Mouse (Mus musculus) MEL (cell line): ENCODE measurements around the gene Ctnna2.

Source experiments
- CTCF ChIP-seq, 3 experiments: IDR thresholded peaks in 2 of 3; conservative IDR thresholded peaks in 1 of 3; 2 replicates each; pipeline ENCODE4 v1.5.1; 2011 to 2012; ENCODE audit warnings: low read length in 3 of 3, low read depth in 2 of 3, mild to moderate bottlenecking in 2 of 3, improper control_type of control experiment in 1 of 3, inconsistent platforms in 1 of 3, mixed read lengths in 1 of 3, moderate library complexity in 1 of 3; ENCODE audit not compliant: control insufficient read depth in 1 of 3, insufficient read depth in 1 of 3, poor library complexity in 1 of 3, severe bottlenecking in 1 of 3
- E2F4 ChIP-seq: IDR thresholded peaks from 2 replicates; pipeline ENCODE4 v1.6.1; 2011; ENCODE audit warnings: low read depth, low read length, improper control_type of control experiment, borderline replicate concordance
- EP300 ChIP-seq, 2 experiments: IDR thresholded peaks; 2 replicates each; pipeline ENCODE4 v1.6.1; 2011; ENCODE audit warnings: improper control_type of control experiment in 2 of 2, low read length in 2 of 2, low read depth in 1 of 2, mild to moderate bottlenecking in 1 of 2
- MAFK ChIP-seq: IDR thresholded peaks from 2 replicates; pipeline ENCODE4 v1.6.1; 2011; ENCODE audit warnings: low read depth, mild to moderate bottlenecking, low read length, improper control_type of control experiment, borderline replicate concordance
- MAX ChIP-seq: IDR thresholded peaks from 2 replicates; pipeline ENCODE4 v1.6.1; 2011; ENCODE audit warnings: low read length, improper control_type of control experiment
- NELFE ChIP-seq: IDR thresholded peaks from 2 replicates; pipeline ENCODE4 v1.6.1; 2011; ENCODE audit warnings: low read depth, low read length, improper control_type of control experiment
- POLR2A ChIP-seq, 2 experiments: IDR thresholded peaks; 2 replicates each; pipeline ENCODE4 v1.6.1; 2011 to 2012; ENCODE audit warnings: low read length in 2 of 2, mild to moderate bottlenecking in 2 of 2, control low read depth in 1 of 2, improper control_type of control experiment in 1 of 2, low read depth in 1 of 2, moderate library complexity in 1 of 2; ENCODE audit not compliant: control insufficient read depth in 1 of 2, insufficient read depth in 1 of 2, poor library complexity in 1 of 2
- POLR2AphosphoS5 ChIP-seq: IDR thresholded peaks from 2 replicates; pipeline ENCODE4 v1.6.1; 2012; ENCODE audit warnings: low read depth, borderline replicate concordance, mild to moderate bottlenecking, inconsistent platforms, low read length, moderate library complexity, mixed read lengths
- SMC3 ChIP-seq: IDR thresholded peaks from 2 replicates; pipeline ENCODE4 v1.6.1; 2011; ENCODE audit warnings: low read depth, low read length, improper control_type of control experiment
- TAL1 ChIP-seq: IDR thresholded peaks from 2 replicates; pipeline ENCODE4 v1.6.1; 2012; ENCODE audit warnings: mild to moderate bottlenecking, inconsistent platforms, low read length, moderate library complexity, mixed read lengths
- ZKSCAN1 ChIP-seq: IDR thresholded peaks from 2 replicates; pipeline ENCODE4 v1.6.1; 2012; ENCODE audit warnings: low read depth, mild to moderate bottlenecking, inconsistent platforms, low read length, improper control_type of control experiment, moderate library complexity

- TF ChIP-seq SMC3 (no peak), CTCF (IDR thresholded peaks at IDR 0.05 in 2 of 3, conservative IDR thresholded peaks at IDR 0.05 in 1 of 3; ENCODE audit: control insufficient read depth in 1 of 3, insufficient read depth in 1 of 3, low read depth in 2 of 3, low read length in 3 of 3, poor library complexity in 1 of 3, severe bottlenecking in 1 of 3) (peak; percentile 17 to 32 (median 20); a peak in 3 of 6 replicates), ZKSCAN1 (no peak), EP300 (IDR thresholded peaks at IDR 0.05; ENCODE audit: low read depth in 1 of 2, low read length in 2 of 2) (no peak), POLR2A (IDR thresholded peaks at IDR 0.05; ENCODE audit: control insufficient read depth in 1 of 2, insufficient read depth in 1 of 2, low read depth in 1 of 2, low read length in 2 of 2, poor library complexity in 1 of 2) (no peak), POLR2AphosphoS5 (no peak), MAX (no peak), MAFK (no peak), E2F4 (no peak), NELFE (no peak), TAL1 (no peak)
Measured at GRCm38 (mm10) chr6:77650127-77650526, 329.4 kb downstream of the Ctnna2 start.
